Mouse (Mus musculus): ENCODE results near the gene Plxnd1. TPM values are rescaled to one million over a fixed set of nuclear protein-coding genes. Genes with fewer than 3 reads are reported as not detected.

Plxnd1 gene
- polyA plus RNA-seq, 1 experiment from 2014 or later: 23.8 TPM

- no peaks in the 10 kb centered on the region for H3K9me3 ChIP-seq (ENCODE audit: control insufficient read depth, low read length)
- H3K4me3 ChIP-seq (ENCODE audit: low read depth, low read length): no peak overlapping the region
- no peaks in the 10 kb centered on the region for H3K36me3 ChIP-seq (ENCODE audit: control insufficient read depth, insufficient read depth, low read length)
- ATAC-seq (ENCODE audit: insufficient read depth, low FRiP score, low TSS enrichment) (no peak), DNase-seq (ENCODE audit: low spot score) (no peak)
- peaks cover 24% of the 10 kb centered on the region for H3K27me3 ChIP-seq (ENCODE audit: control insufficient read depth, insufficient read depth, low read length)
- H3K27ac ChIP-seq (ENCODE audit: low read depth, low read length): no peak overlapping the region
- WGBS: 77% methylated on average over 4 of the region's 4 CpGs
- no peak overlapping the region for H3K9ac ChIP-seq (ENCODE audit: low read length)
- peak overlapping the region; percentile 12; the same call in 1 of the 2 replicates for H3K4me2 ChIP-seq (ENCODE audit: low read depth)
- peaks cover 36% of the 10 kb centered on the region for H3K4me1 ChIP-seq (ENCODE audit: control insufficient read depth, insufficient read depth, low read length)
Observed at GRCm38 (mm10) chr6:115989607-115990006, 5.2 kb downstream of the Plxnd1 start.

- Histone ChIP-seq H3K9me3 (ENCODE audit: control insufficient read depth, low read length) (no peaks in the 10 kb centered on the region), H3K4me3 (ENCODE audit: low read depth, low read length) (no peak overlapping the region), H3K27ac (ENCODE audit: low read depth, low read length) (no peak overlapping the region), H3K36me3 (ENCODE audit: control insufficient read depth, insufficient read depth, low read length) (no peaks in the 10 kb centered on the region), H3K4me1 (ENCODE audit: control insufficient read depth, insufficient read depth, low read length) (peaks cover 36% of the 10 kb centered on the region), H3K27me3 (ENCODE audit: control insufficient read depth, insufficient read depth, low read length) (peaks cover 18% of the 10 kb centered on the region), H3K4me2 (ENCODE audit: low read depth) (peak overlapping the region; percentile 10; the same call in 1 of the 2 replicates), H3K9ac (ENCODE audit: low read length) (no peak overlapping the region)
- DNase-seq (ENCODE audit: low spot score): no peak
- no peak for ATAC-seq (ENCODE audit: insufficient read depth, low FRiP score, low TSS enrichment)
- WGBS: 73% methylated on average over 5 of the region's 5 CpGs
Observed at GRCm38 (mm10) chr6:115989032-115989431, 5.8 kb downstream of the Plxnd1 start.

- ATAC-seq (ENCODE audit: insufficient read depth, low FRiP score, low TSS enrichment) (no peak), DNase-seq (ENCODE audit: low spot score) (no peak)
- peaks cover 34% of the 10 kb centered on the region for H3K4me1 ChIP-seq (ENCODE audit: control insufficient read depth, insufficient read depth, low read length)
- peak overlapping the region; percentile 16 for H3K4me2 ChIP-seq (ENCODE audit: low read depth)
- H3K9me3 ChIP-seq (ENCODE audit: control insufficient read depth, low read length): no peaks in the 10 kb centered on the region
- no peak overlapping the region for H3K4me3 ChIP-seq (ENCODE audit: low read depth, low read length)
- H3K27ac ChIP-seq (ENCODE audit: low read depth, low read length): no peak overlapping the region
- H3K36me3 ChIP-seq (ENCODE audit: control insufficient read depth, insufficient read depth, low read length): no peaks in the 10 kb centered on the region
- 0 out of 2 replicates have a peak, but pooled peaks cover under 1% of the 10 kb centered on the region for H3K27me3 ChIP-seq (ENCODE audit: control insufficient read depth, insufficient read depth, low read length)
- 48% methylated on average over 9 of the region's 9 CpGs for WGBS
- peak overlapping the region; percentile 10; the same call in 1 of the 2 replicates for H3K9ac ChIP-seq (ENCODE audit: low read length)
Observed at GRCm38 (mm10) chr6:115987096-115987747, 7.6 kb downstream of the Plxnd1 start.

- WGBS: 47% methylated on average over 12 of the region's 12 CpGs
- ATAC-seq (ENCODE audit: insufficient read depth, low FRiP score, low TSS enrichment): no peak; the same call in 1 of the 2 replicates
- Histone ChIP-seq H3K27ac (ENCODE audit: low read depth, low read length) (no peak overlapping the region), H3K36me3 (ENCODE audit: control insufficient read depth, insufficient read depth, low read length) (no peaks in the 10 kb centered on the region), H3K4me3 (ENCODE audit: low read depth, low read length) (no peak overlapping the region), H3K4me1 (ENCODE audit: control insufficient read depth, insufficient read depth, low read length) (peaks cover 31% of the 10 kb centered on the region), H3K4me2 (ENCODE audit: low read depth) (peak overlapping the region; percentile 16), H3K27me3 (ENCODE audit: control insufficient read depth, insufficient read depth, low read length) (no peaks in the 10 kb centered on the region), H3K9ac (ENCODE audit: low read length) (no peak overlapping the region), H3K9me3 (ENCODE audit: control insufficient read depth, low read length) (no peaks in the 10 kb centered on the region)
- no peak for DNase-seq (ENCODE audit: low spot score)
Observed at GRCm38 (mm10) chr6:115986472-115987095, 8.2 kb downstream of the Plxnd1 start.

- H3K4me1 ChIP-seq (ENCODE audit: control insufficient read depth, insufficient read depth, low read length): peaks cover 26% of the 10 kb centered on the region
- ATAC-seq (ENCODE audit: insufficient read depth, low FRiP score, low TSS enrichment): no peak
- H3K4me3 ChIP-seq (ENCODE audit: low read depth, low read length): no peak overlapping the region
- WGBS: 58% methylated on average over 9 of the region's 9 CpGs
- no peaks in the 10 kb centered on the region for H3K9me3 ChIP-seq (ENCODE audit: control insufficient read depth, low read length)
- no peak overlapping the region for H3K4me2 ChIP-seq (ENCODE audit: low read depth)
- no peak overlapping the region for H3K9ac ChIP-seq (ENCODE audit: low read length)
- no peak for DNase-seq (ENCODE audit: low spot score)
- H3K27ac ChIP-seq (ENCODE audit: low read depth, low read length): no peak overlapping the region
- no peaks in the 10 kb centered on the region for H3K27me3 ChIP-seq (ENCODE audit: control insufficient read depth, insufficient read depth, low read length)
- H3K36me3 ChIP-seq (ENCODE audit: control insufficient read depth, insufficient read depth, low read length): no peaks in the 10 kb centered on the region
Observed at GRCm38 (mm10) chr6:115985622-115986021, 9.2 kb downstream of the Plxnd1 start.

GRCm38 (mm10) chr6:115984580-115984979 lies 10.2 kb downstream of the Plxnd1 start:
- H3K4me2 ChIP-seq (ENCODE audit: low read depth): no peak overlapping the region
- no peak for ATAC-seq (ENCODE audit: insufficient read depth, low FRiP score, low TSS enrichment)
- no peak for DNase-seq (ENCODE audit: low spot score)
- no peak overlapping the region for H3K27ac ChIP-seq (ENCODE audit: low read depth, low read length)
- peak overlapping the region; percentile 10; the same call in 1 of the 2 replicates for H3K9ac ChIP-seq (ENCODE audit: low read length)
- no peak overlapping the region for H3K4me3 ChIP-seq (ENCODE audit: low read depth, low read length)
- no peaks in the 10 kb centered on the region for H3K27me3 ChIP-seq (ENCODE audit: control insufficient read depth, insufficient read depth, low read length)
- no peaks in the 10 kb centered on the region for H3K36me3 ChIP-seq (ENCODE audit: control insufficient read depth, insufficient read depth, low read length)
- no peaks in the 10 kb centered on the region for H3K9me3 ChIP-seq (ENCODE audit: control insufficient read depth, low read length)
- WGBS: 63% methylated on average over 7 of the region's 7 CpGs
- peaks cover 26% of the 10 kb centered on the region for H3K4me1 ChIP-seq (ENCODE audit: control insufficient read depth, insufficient read depth, low read length)

GRCm38 (mm10) chr6:115983306-115984038 lies 11.3 kb downstream of the Plxnd1 start:
- no peaks in the 10 kb centered on the region for H3K27me3 ChIP-seq (ENCODE audit: control insufficient read depth, insufficient read depth, low read length)
- no peak overlapping the region; the same call in 1 of the 2 replicates for H3K9ac ChIP-seq (ENCODE audit: low read length)
- H3K4me3 ChIP-seq (ENCODE audit: low read depth, low read length): no peak overlapping the region
- no peak overlapping the region for H3K27ac ChIP-seq (ENCODE audit: low read depth, low read length)
- H3K4me1 ChIP-seq (ENCODE audit: control insufficient read depth, insufficient read depth, low read length): peaks cover 26% of the 10 kb centered on the region
- no peak overlapping the region for H3K4me2 ChIP-seq (ENCODE audit: low read depth)
- DNase-seq (ENCODE audit: low spot score) (no peak), ATAC-seq (ENCODE audit: insufficient read depth, low FRiP score, low TSS enrichment) (no peak)
- WGBS: 41% methylated on average over 12 of the region's 12 CpGs
- H3K9me3 ChIP-seq (ENCODE audit: control insufficient read depth, low read length): no peaks in the 10 kb centered on the region
- no peaks in the 10 kb centered on the region for H3K36me3 ChIP-seq (ENCODE audit: control insufficient read depth, insufficient read depth, low read length)

GRCm38 (mm10) chr6:115982889-115983288 lies 11.9 kb downstream of the Plxnd1 start:
- no peaks in the 10 kb centered on the region for H3K36me3 ChIP-seq (ENCODE audit: control insufficient read depth, insufficient read depth, low read length)
- H3K4me2 ChIP-seq (ENCODE audit: low read depth): no peak overlapping the region
- H3K9ac ChIP-seq (ENCODE audit: low read length): no peak overlapping the region; the same call in 1 of the 2 replicates
- no peak overlapping the region for H3K27ac ChIP-seq (ENCODE audit: low read depth, low read length)
- 66% methylated on average over 7 of the region's 7 CpGs for WGBS
- ATAC-seq (ENCODE audit: insufficient read depth, low FRiP score, low TSS enrichment) (no peak), DNase-seq (ENCODE audit: low spot score) (no peak)
- peaks cover 26% of the 10 kb centered on the region for H3K4me1 ChIP-seq (ENCODE audit: control insufficient read depth, insufficient read depth, low read length)
- H3K9me3 ChIP-seq (ENCODE audit: control insufficient read depth, low read length): no peaks in the 10 kb centered on the region
- no peak overlapping the region for H3K4me3 ChIP-seq (ENCODE audit: low read depth, low read length)
- no peaks in the 10 kb centered on the region for H3K27me3 ChIP-seq (ENCODE audit: control insufficient read depth, insufficient read depth, low read length)

Data from neural tube, embryonic 11.5 days (tissue).